Mouse (Mus musculus): ENCODE measurements around the gene Snrpa.

DNA sequence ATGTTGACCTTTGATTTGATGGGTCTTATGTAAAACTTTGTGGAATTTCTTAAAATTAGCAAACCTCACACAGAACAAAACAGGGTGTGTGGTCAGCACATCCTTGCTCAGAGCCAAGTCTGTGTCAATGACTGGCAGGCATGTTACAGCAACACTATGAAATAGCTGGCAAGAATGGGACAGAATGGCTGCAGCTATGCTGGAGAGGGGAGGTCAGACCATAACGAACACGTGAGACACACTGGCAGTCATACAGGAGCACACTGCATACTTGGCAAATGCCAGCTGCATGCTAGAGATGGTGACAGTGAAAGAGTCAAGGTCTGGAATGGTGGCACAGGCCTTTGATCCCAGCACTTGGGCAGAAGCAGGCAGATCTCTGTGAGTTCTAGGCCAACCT is 39.7 kb upstream of the Snrpa start:
- TF ChIP-seq CTCF (IDR thresholded peaks at IDR 0.05; ENCODE audit: borderline replicate concordance, insufficient read depth, low read depth, low read length) (no peak), POLR2A (IDR thresholded peaks at IDR 0.05; ENCODE audit: borderline replicate concordance, insufficient read depth, low read length) (no peak)
